Mouse (Mus musculus) heart, postnatal 0 days (tissue): ENCODE data around the gene Asz1.

ENCODE experiments used
- CTCF ChIP-seq: IDR thresholded peaks from 2 replicates; pipeline ENCODE4 v1.5.1; 2016; ENCODE audit warnings: antibody characterized with exemption, control low read depth, low read depth
- EP300 ChIP-seq: IDR thresholded peaks from 2 replicates; pipeline ENCODE4 v1.6.1; 2016; ENCODE audit warnings: antibody characterized with exemption, low read depth

DNA sequence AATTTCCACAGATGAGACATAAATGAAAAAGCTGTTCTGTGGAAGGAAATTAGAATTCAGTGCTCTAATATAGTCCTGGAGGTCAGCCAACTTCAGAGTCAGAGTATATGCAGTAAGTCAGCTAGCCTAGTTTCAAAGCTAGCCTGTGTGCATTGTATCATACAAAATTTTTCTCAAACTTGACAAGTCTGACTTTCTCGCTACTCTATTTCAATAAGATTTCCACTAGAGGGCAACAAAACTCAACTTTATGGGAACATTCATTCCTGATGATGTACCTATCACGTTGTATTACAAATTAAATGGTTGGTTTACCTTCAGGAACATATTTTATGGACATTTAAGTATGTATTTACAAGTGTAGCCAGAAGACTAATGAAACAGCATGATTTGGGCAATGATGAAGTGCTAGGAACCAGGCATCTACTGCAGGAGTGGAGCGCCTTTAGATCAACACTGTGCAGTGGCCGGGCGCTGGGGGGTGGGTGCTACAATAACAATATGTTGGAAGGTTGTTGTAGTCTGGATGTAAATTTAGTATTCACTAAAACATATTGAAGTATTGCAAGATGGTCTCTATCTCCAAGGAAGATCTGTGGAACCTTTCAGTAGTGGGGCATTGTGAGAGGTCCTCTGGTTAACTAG lies 21.6 kb downstream of the Asz1 start:
- TF ChIP-seq CTCF (peak; percentile 44), EP300 (no peak)
